Comparison of ENCODE assay signal across 8 mouse cellular contexts in the genomic region with DNA sequence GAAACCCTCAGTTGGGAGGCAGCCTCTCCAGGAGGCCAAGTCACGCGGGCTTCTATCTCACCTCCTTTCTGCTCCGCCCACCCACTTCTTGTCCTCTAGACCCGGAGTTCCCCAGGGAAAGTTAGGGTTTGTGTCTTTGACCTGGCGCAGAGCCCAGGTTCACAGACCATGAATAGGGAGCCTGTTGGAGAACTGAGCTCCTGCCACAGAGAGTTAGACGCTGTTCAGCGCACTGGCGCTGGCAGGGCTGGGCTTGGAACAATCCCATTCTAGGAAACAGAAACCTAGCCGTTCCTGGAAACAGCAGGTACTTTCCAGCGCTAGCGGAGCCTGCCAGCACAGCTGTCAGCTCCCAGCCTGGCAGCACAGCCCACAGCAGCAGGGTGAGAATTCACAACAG. TPM values are rescaled to one million over a fixed set of nuclear protein-coding genes. Genes with fewer than 3 reads are reported as not detected.
DNase-seq lines count a peak whose midpoint lies in the region.

No protein-coding gene starts in this region.

- peak; percentile 64 to 65 for DNase-seq in cerebellum, postnatal 10 days
- DNase-seq in cerebellum, adult 9-11 months: no peak
- peak; percentile 56 for DNase-seq in ovary, adult 18-20 months (ENCODE audit: low spot score)
- DNase-seq in ovary, postnatal 10 days (ENCODE audit: low spot score): no peak
- DNase-seq in gastrocnemius, adult 8-10 months (ENCODE audit: low spot score in 2 of 2): peak; percentile 79 to 86
- DNase-seq in layer of hippocampus, postnatal 10 days (ENCODE audit: low spot score in 2 of 2): peak; percentile 32 to 45
- peak; percentile 27 for DNase-seq in thymus, postnatal 14 days
- no peak for DNase-seq in cerebellum, postnatal 36 days

RNA-seq across cellular contexts. Expression of a gene that starts 15.3 kb away (rescaled TPM):
- 1 to 10 TPM; 5.1 to 7.6 (median 6.7) TPM for total RNA-seq in gastrocnemius, adult 8-10 months (2022)
- total RNA-seq in layer of hippocampus, postnatal 10 days (2021): 1 to 10 TPM; 4.8 to 6.3 TPM

RNA-seq across cellular contexts. Expression of a gene that starts 20.0 kb away (rescaled TPM):
- under 1 TPM in 1 of 4 experiments, not detected in 3; 0.10 TPM for total RNA-seq in gastrocnemius, adult 8-10 months (2022)
- under 1 TPM; 0.18 to 0.33 TPM for total RNA-seq in layer of hippocampus, postnatal 10 days (2021)

RNA-seq across cellular contexts. Expression of a gene that starts 21.2 kb away (rescaled TPM):
- 1 to 10 TPM; 2.1 to 4.3 (median 3.4) TPM for total RNA-seq in gastrocnemius, adult 8-10 months (2022)
- 1 to 10 TPM; 2.3 to 4.4 TPM for total RNA-seq in layer of hippocampus, postnatal 10 days (2021)

RNA-seq across cellular contexts. Expression of a gene that starts 31.1 kb away (rescaled TPM):
- total RNA-seq in gastrocnemius, adult 8-10 months (2022): 1 to 10 TPM; 1.4 to 2.1 (median 1.7) TPM
- 1 to 10 TPM; 1.4 to 1.9 TPM for total RNA-seq in layer of hippocampus, postnatal 10 days (2021)

RNA-seq across cellular contexts. Expression of a gene that starts 31.3 kb away (rescaled TPM):
- 1 to 10 TPM in 3 of 4 experiments, under 1 TPM in 1; 0.82 to 1.3 (median 1.2) TPM for total RNA-seq in gastrocnemius, adult 8-10 months (2022)
- total RNA-seq in layer of hippocampus, postnatal 10 days (2021): 1 to 10 TPM; 5.1 to 5.2 TPM

Comparison
In these comparisons a context has a peak if more than half of its experiments do, and no peak if none do; other contexts are left out.
1. DNase-seq: peak in cerebellum, postnatal 10 days (2 of 2), ovary, adult 18-20 months (single experiment), gastrocnemius, adult 8-10 months (2 of 2), layer of hippocampus, postnatal 10 days (2 of 2) and thymus, postnatal 14 days (single experiment); none in cerebellum, adult 9-11 months (single experiment), ovary, postnatal 10 days (single experiment) and cerebellum, postnatal 36 days (0 of 2).